In genomic region chr11:97450305-97450922, GRCm38 (mm10) we compare ENCODE assay signal across 8 mouse cellular contexts. TPM values are rescaled to one million over a fixed set of nuclear protein-coding genes. Genes with fewer than 3 reads are reported as not detected.
DNase-seq lines count a peak whose midpoint lies in the region; ATAC-seq and TF ChIP-seq lines count a peak whose summit lies in the region.

No protein-coding gene starts in this region.

- H3K4me2 ChIP-seq in kidney, postnatal 0 days (ENCODE audit: low read length), result peak overlapping the region; percentile 73
- peak overlapping the region; percentile 75 for H3K4me2 ChIP-seq in hindbrain, embryonic 12.5 days (replicated peaks)

- WGBS in kidney, postnatal 0 days, result 25% methylated on average over 10 of the region's 10 CpGs
- 32% methylated on average over 10 of the region's 10 CpGs for WGBS in hindbrain, embryonic 12.5 days

- ATAC-seq in kidney, postnatal 0 days (replicated peaks; ENCODE audit: low FRiP score, low read depth), result peak; percentile 29; the same call in 1 of the 2 replicates
- ATAC-seq in hindbrain, embryonic 12.5 days (ENCODE audit: low FRiP score), result peak; percentile 55

- H3K4me1 ChIP-seq in kidney, postnatal 0 days (replicated peaks; ENCODE audit: insufficient read depth, low read length), result peaks cover 11% of the 10 kb centered on the region; the same call in 1 of the 2 replicates
- H3K4me1 ChIP-seq in embryonic fibroblast, embryonic 13.5 days (ENCODE audit: control insufficient read depth, insufficient read depth, low read length), result peaks cover 12% of the 10 kb centered on the region
- peaks cover 42% of the 10 kb centered on the region for H3K4me1 ChIP-seq in hindbrain, embryonic 12.5 days

- peak overlapping the region; percentile 86 for H3K27ac ChIP-seq in kidney, postnatal 0 days
- H3K27ac ChIP-seq in embryonic fibroblast, embryonic 13.5 days (ENCODE audit: insufficient read depth, low read length), result peak overlapping the region; percentile 98
- peak overlapping the region; percentile 70 for H3K27ac ChIP-seq in hindbrain, embryonic 12.5 days

- no peak for DNase-seq in kidney, postnatal 0 days (ENCODE audit: low spot score)
- DNase-seq in kidney, adult 9 months, result no peak
- peak; percentile 70 for DNase-seq in adipocyte (ENCODE audit: low spot score)
- peak; percentile 76 for DNase-seq in lung, postnatal 10 days
- DNase-seq in embryo, embryonic 9.5 days (ENCODE audit: extremely low spot score), result no peak
- no peak for DNase-seq in frontal cortex, postnatal 25 days (ENCODE audit: low spot score in 2 of 2)

- peak overlapping the region; percentile 57 for H3K9ac ChIP-seq in kidney, postnatal 0 days (ENCODE audit: low read depth, low read length)
- H3K9ac ChIP-seq in hindbrain, embryonic 12.5 days, result peak overlapping the region; percentile 78

- peaks cover 43% of the 10 kb centered on the region for H3K36me3 ChIP-seq in kidney, postnatal 0 days (ENCODE audit: insufficient read depth, low read length)
- H3K36me3 ChIP-seq in hindbrain, embryonic 12.5 days, result peaks cover 37% of the 10 kb centered on the region

- no peak for TF ChIP-seq CTCF in kidney, postnatal 0 days (IDR thresholded peaks at IDR 0.05; ENCODE audit: low read depth)
- no peak for TF ChIP-seq CTCF in embryonic fibroblast, embryonic 13.5 days (IDR thresholded peaks at IDR 0.05; ENCODE audit: borderline replicate concordance, insufficient read depth, low read length)

- peak overlapping the region; percentile 38 for H3K4me3 ChIP-seq in kidney, postnatal 0 days (replicated peaks; ENCODE audit: low read depth, low read length)
- H3K4me3 ChIP-seq in embryonic fibroblast, embryonic 13.5 days (ENCODE audit: insufficient read depth, low read length), result peak overlapping the region; percentile 83
- H3K4me3 ChIP-seq in hindbrain, embryonic 12.5 days, result peak overlapping the region; percentile 48

- no peaks in the 10 kb centered on the region for H3K27me3 ChIP-seq in kidney, postnatal 0 days (ENCODE audit: insufficient read depth, low read length)
- H3K27me3 ChIP-seq in hindbrain, embryonic 12.5 days, result no peaks in the 10 kb centered on the region

- TF ChIP-seq POLR2A in embryonic fibroblast, embryonic 13.5 days (IDR thresholded peaks at IDR 0.05; ENCODE audit: low read depth, low read length), result no peak; the same call in 1 of the 2 replicates

- H3K9me3 ChIP-seq in kidney, postnatal 0 days (replicated peaks; ENCODE audit: low read length), result no peaks in the 10 kb centered on the region
- no peaks in the 10 kb centered on the region for H3K9me3 ChIP-seq in hindbrain, embryonic 12.5 days (replicated peaks)

RNA-seq across cellular contexts. Expression of gene Arhgap23, which starts 35.1 kb away (rescaled TPM):
- polyA plus RNA-seq in kidney, postnatal 0 days (2015; fragmentation: Nextera tagmentation; extraction: Ambion mirVana), result 5.4 and 5.7 TPM in 2 replicates
- polyA plus RNA-seq in embryonic fibroblast, embryonic 13.5 days (2011; ENCODE audit: insufficient read length, low read depth, missing spikeins), result 49.2 and 55.7 TPM in 2 replicates
- 9.3 and 10.0 TPM in 2 replicates for polyA plus RNA-seq in hindbrain, embryonic 12.5 days (2016; fragmentation: Nextera tagmentation; extraction: Ambion mirVana)

RNA-seq across cellular contexts. Expression of gene 4933428G20Rik, which starts 49.7 kb away (rescaled TPM):
- 0.08 and 0.28 TPM in 2 replicates for polyA plus RNA-seq in kidney, postnatal 0 days (2015; fragmentation: Nextera tagmentation; extraction: Ambion mirVana)
- polyA plus RNA-seq in embryonic fibroblast, embryonic 13.5 days (2011; ENCODE audit: insufficient read length, low read depth, missing spikeins), result not detected in 2 replicates
- 0.85 and 0.94 TPM in 2 replicates for polyA plus RNA-seq in hindbrain, embryonic 12.5 days (2016; fragmentation: Nextera tagmentation; extraction: Ambion mirVana)

Comparison
In these comparisons a context has a peak if more than half of its experiments do, and no peak if none do; other contexts are left out.
1. DNase-seq: peak in adipocyte (single experiment) and lung, postnatal 10 days (single experiment); none in kidney, postnatal 0 days (single experiment), kidney, adult 9 months (single experiment), embryo, embryonic 9.5 days (single experiment) and frontal cortex, postnatal 25 days (0 of 2).
2. Peak in every context shown above with its lines, with median percentiles within 50 percentile points of each other: H3K27ac ChIP-seq and H3K4me3 ChIP-seq.